Comparison of ENCODE assay signal across 21 mouse cellular contexts in the genomic region with DNA sequence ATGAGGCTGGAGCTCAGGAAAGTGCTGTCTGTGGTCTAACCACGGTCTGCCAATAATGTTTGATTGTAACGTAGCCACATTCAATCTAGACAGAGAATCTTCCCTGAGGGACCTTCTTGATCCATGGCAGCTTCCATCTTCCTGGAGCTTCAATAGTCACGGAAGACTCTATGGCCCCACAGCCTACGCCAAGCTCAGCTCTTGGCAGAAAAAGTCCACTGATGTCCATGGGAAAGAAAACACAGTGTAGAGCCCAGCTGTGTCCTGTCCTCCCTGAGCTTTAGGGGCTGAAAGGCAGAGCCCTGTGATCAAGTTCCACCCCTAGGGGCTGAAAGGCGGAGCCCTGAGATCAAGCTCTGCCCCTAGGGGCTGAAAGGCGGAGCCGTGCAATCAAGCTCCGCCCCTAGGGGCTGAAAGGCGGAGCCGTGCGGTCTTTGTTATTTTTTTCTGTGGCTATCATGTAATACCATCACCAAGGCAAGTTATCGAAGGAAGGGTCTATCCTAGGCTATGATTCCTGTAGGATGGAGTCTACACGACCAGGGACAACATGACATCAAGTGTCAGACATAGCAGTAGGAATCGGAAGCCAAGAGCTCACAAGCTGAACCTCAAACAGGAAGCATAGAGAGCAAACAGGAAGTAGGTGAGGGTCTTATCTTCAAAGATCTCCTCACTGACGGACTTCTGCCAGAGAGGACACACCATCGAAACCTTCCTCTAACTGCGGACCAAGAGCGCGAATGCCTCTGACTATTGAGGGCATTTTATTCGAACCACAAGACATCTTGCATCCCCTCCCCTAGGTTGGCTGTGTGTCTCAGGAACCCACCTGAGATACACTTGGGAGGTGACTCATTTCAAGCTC.
DNase-seq lines count a peak whose midpoint lies in the region; ATAC-seq and TF ChIP-seq lines count a peak whose summit lies in the region.
"Had no signal": no experiment of that assay in that cellular context is flagged by ENCODE, and none has a peak within 500 bp of the region (broad histone marks: within the 10 kb centered on the region; RNA-seq: fewer than 3 reads in every experiment).

No protein-coding gene starts in this region.

- H3K9ac ChIP-seq in liver, postnatal 0 days (replicated peaks) = no peak overlapping the region
- H3K9ac ChIP-seq in liver, embryonic 11.5 days (ENCODE audit: low read depth, low read length) = no peak overlapping the region
- no peak overlapping the region for H3K9ac ChIP-seq in forebrain, embryonic 15.5 days (replicated peaks)
- H3K9ac ChIP-seq: embryonic facial prominence, embryonic 15.5 days; hindbrain, embryonic 13.5 days; neural tube, embryonic 12.5 days had no signal

- TF ChIP-seq CTCF in liver, postnatal 0 days (IDR thresholded peaks at IDR 0.05; ENCODE audit: low read depth) = 0 out of 2 replicates have a peak, but pooled peaks have one; percentile 9

- no peak for DNase-seq in liver, postnatal 0 days
- no peak for DNase-seq in liver, embryonic 11.5 days (ENCODE audit: low spot score)
- DNase-seq in T-cell, adult 2 months (ENCODE audit: low spot score) = peak; percentile 64
- DNase-seq in thymus, postnatal 25 days = peak; percentile 52
- no peak for DNase-seq in adrenal gland, postnatal 4 days (ENCODE audit: low spot score in 2 of 2)
- no peak for DNase-seq in cerebellum, postnatal 10 days
- DNase-seq: cerebellum, postnatal 25 days; heart, postnatal 10 days; kidney, adult 8-10 months; kidney, postnatal 25 days; left cerebral cortex, postnatal 4 days; lung, adult 2 months; lung, postnatal 36 days had no signal

- no peak for ATAC-seq in liver, postnatal 0 days
- ATAC-seq in liver, embryonic 11.5 days (replicated peaks; ENCODE audit: low FRiP score) = no peak
- peak; percentile 42 for ATAC-seq in megakaryocyte progenitor cell, adult 5-6 weeks (replicated peaks; ENCODE audit: poor library complexity)
- ATAC-seq in forebrain, embryonic 15.5 days (replicated peaks) = no peak

- H3K9me3 ChIP-seq in liver, postnatal 0 days (ENCODE audit: low read length) = no peaks in the 10 kb centered on the region
- no peaks in the 10 kb centered on the region for H3K9me3 ChIP-seq in liver, embryonic 11.5 days (ENCODE audit: control insufficient read depth, low read length)
- H3K9me3 ChIP-seq in forebrain, embryonic 15.5 days = no peaks in the 10 kb centered on the region
- H3K9me3 ChIP-seq: embryonic facial prominence, embryonic 15.5 days; hindbrain, embryonic 13.5 days; midbrain, embryonic 10.5 days; neural tube, embryonic 12.5 days had no signal

- no peak overlapping the region for H3K4me2 ChIP-seq in liver, postnatal 0 days (ENCODE audit: low read depth, low read length)
- H3K4me2 ChIP-seq in liver, embryonic 11.5 days = no peak overlapping the region
- no peak overlapping the region for H3K4me2 ChIP-seq in forebrain, embryonic 15.5 days (replicated peaks)
- H3K4me2 ChIP-seq: embryonic facial prominence, embryonic 15.5 days; heart, embryonic 11.5 days; hindbrain, embryonic 13.5 days; neural tube, embryonic 12.5 days had no signal

- WGBS in liver, postnatal 0 days (ENCODE audit: insufficient replicate concordance) = 53% methylated on average over 20 of the region's 20 CpGs
- 59% methylated on average over 20 of the region's 20 CpGs for WGBS in liver, embryonic 11.5 days
- WGBS in forebrain, embryonic 15.5 days = 93% methylated on average over 20 of the region's 20 CpGs

- no peaks in the 10 kb centered on the region for H3K36me3 ChIP-seq in liver, postnatal 0 days (replicated peaks; ENCODE audit: insufficient read depth, low read length)
- H3K36me3 ChIP-seq in liver, embryonic 11.5 days (ENCODE audit: control insufficient read depth, insufficient read depth, low read length) = no peaks in the 10 kb centered on the region
- no peaks in the 10 kb centered on the region for H3K36me3 ChIP-seq in forebrain, embryonic 15.5 days
- H3K36me3 ChIP-seq: embryonic facial prominence, embryonic 15.5 days; hindbrain, embryonic 13.5 days; midbrain, embryonic 10.5 days; neural tube, embryonic 12.5 days had no signal

- no peak overlapping the region for H3K4me3 ChIP-seq in liver, postnatal 0 days (ENCODE audit: low read depth, low read length)
- H3K4me3 ChIP-seq in liver, embryonic 11.5 days (ENCODE audit: low read depth, low read length) = no peak overlapping the region
- no peak overlapping the region for H3K4me3 ChIP-seq in forebrain, embryonic 15.5 days
- H3K4me3 ChIP-seq: embryonic facial prominence, embryonic 15.5 days; hindbrain, embryonic 13.5 days; midbrain, embryonic 10.5 days; neural tube, embryonic 12.5 days had no signal

- H3K27me3 ChIP-seq in liver, postnatal 0 days (ENCODE audit: insufficient read depth, low read length) = no peaks in the 10 kb centered on the region
- H3K27me3 ChIP-seq in liver, embryonic 11.5 days (replicated peaks; ENCODE audit: control insufficient read depth, insufficient read depth, low read length) = no peaks in the 10 kb centered on the region
- no peaks in the 10 kb centered on the region for H3K27me3 ChIP-seq in forebrain, embryonic 15.5 days
- H3K27me3 ChIP-seq: CH12.LX; embryonic facial prominence, embryonic 15.5 days had no signal

- no peak for TF ChIP-seq EP300 in liver, postnatal 0 days (IDR thresholded peaks at IDR 0.05; ENCODE audit: low read depth)

- 0 out of 2 replicates have a peak, but pooled peaks cover 2% of the 10 kb centered on the region for H3K4me1 ChIP-seq in liver, postnatal 0 days (ENCODE audit: insufficient read depth)
- no peaks in the 10 kb centered on the region for H3K4me1 ChIP-seq in liver, embryonic 11.5 days (replicated peaks; ENCODE audit: control insufficient read depth, insufficient read depth, low read length)
- H3K4me1 ChIP-seq in forebrain, embryonic 15.5 days = peaks cover 10% of the 10 kb centered on the region

- H3K27ac ChIP-seq in liver, postnatal 0 days (ENCODE audit: low read depth) = no peak overlapping the region
- no peak overlapping the region for H3K27ac ChIP-seq in liver, embryonic 11.5 days (ENCODE audit: low read depth, low read length)
- no peak overlapping the region for H3K27ac ChIP-seq in forebrain, embryonic 15.5 days (replicated peaks)
- H3K27ac ChIP-seq: embryonic facial prominence, embryonic 15.5 days; hindbrain, embryonic 13.5 days; midbrain, embryonic 10.5 days; neural tube, embryonic 12.5 days had no signal

Comparison
In these comparisons a context has a peak if more than half of its experiments do, and no peak if none do; other contexts are left out.
1. DNase-seq: peak in T-cell, adult 2 months (single experiment) and thymus, postnatal 25 days (single experiment); none in liver, postnatal 0 days (single experiment), liver, embryonic 11.5 days (single experiment), adrenal gland, postnatal 4 days (0 of 2) and cerebellum, postnatal 10 days (0 of 2).